Mouse (Mus musculus) left cerebral cortex, adult 18-20 months (tissue): ENCODE results near the gene Rab43. TPM values are rescaled to one million over a fixed set of nuclear protein-coding genes. Genes with fewer than 3 reads are reported as not detected.

ENCODE experiments used
- DNase-seq, 2 experiments: peaks; one replicate each; pipeline ENCODE4 v3.0.0; 2021 to 2022; ENCODE audit warnings: low spot score in 2 of 2, mixed read lengths in 1 of 2
- total RNA-seq, 2 experiments: library from RNA; stranded (reverse); gene quantifications; 2 replicates each; pipeline ENCODE4 v1.2.3; 2021

Rab43 gene
- total RNA-seq, 2 experiments from 2014 or later, result 12.9 to 23.7 TPM

- no peak for DNase-seq
Observed at GRCm38 (mm10) chr6:87809651-87810161, 2.3 kb downstream of the Rab43 start.

GRCm38 (mm10) chr6:87809144-87809543 is 2.8 kb downstream of the Rab43 start:
- DNase-seq, result no peak

- no peak for DNase-seq
Observed at GRCm38 (mm10) chr6:87808521-87808920, 3.4 kb downstream of the Rab43 start.

GRCm38 (mm10) chr6:87807735-87808440 is 4.1 kb downstream of the Rab43 start:
- no peak for DNase-seq

GRCm38 (mm10) chr6:87806857-87807256 is 5.1 kb downstream of the Rab43 start:
- DNase-seq, result no peak

- no peak for DNase-seq
Observed at GRCm38 (mm10) chr6:87806028-87806427, 5.9 kb downstream of the Rab43 start.

- no peak for DNase-seq
Observed at GRCm38 (mm10) chr6:87805448-87805847, 6.5 kb downstream of the Rab43 start.

- DNase-seq, result no peak
Observed at GRCm38 (mm10) chr6:87804886-87805285, 7.1 kb downstream of the Rab43 start.

GRCm38 (mm10) chr6:87804036-87804435 is 7.9 kb downstream of the Rab43 start:
- DNase-seq, result no peak

GRCm38 (mm10) chr6:87802462-87802861 is 9.5 kb downstream of the Rab43 start:
- no peak for DNase-seq

- DNase-seq, result no peak
Observed at GRCm38 (mm10) chr6:87799576-87799975, 12.4 kb downstream of the Rab43 start.

- DNase-seq, result no peak
Observed at GRCm38 (mm10) chr6:87797321-87797720, 14.6 kb downstream of the Rab43 start.

GRCm38 (mm10) chr6:87796251-87796880 is 15.6 kb downstream of the Rab43 start:
- no peak for DNase-seq

GRCm38 (mm10) chr6:87795385-87796150 is 16.4 kb downstream of the Rab43 start:
- DNase-seq, result no peak

GRCm38 (mm10) chr6:87793821-87794510 is 18.0 kb downstream of the Rab43 start:
- DNase-seq, result no peak

- no peak for DNase-seq
Observed at GRCm38 (mm10) chr6:87791826-87792225, 20.1 kb downstream of the Rab43 start.

GRCm38 (mm10) chr6:87790779-87791480 is 21.0 kb downstream of the Rab43 start:
- no peak for DNase-seq

- no peak for DNase-seq
Observed at GRCm38 (mm10) chr6:87789791-87790190, 22.2 kb downstream of the Rab43 start.

GRCm38 (mm10) chr6:87788896-87789587 is 22.9 kb downstream of the Rab43 start:
- no peak for DNase-seq

- DNase-seq, result no peak
Observed at GRCm38 (mm10) chr6:87788266-87788895, 23.6 kb downstream of the Rab43 start.
